Mouse (Mus musculus): ENCODE data around the gene Fbxl8.

GRCm38 (mm10) chr8:105309142-105309847, 44.8 kb downstream of the Fbxl8 start:
- no peak for TF ChIP-seq CTCF (IDR thresholded peaks at IDR 0.05; ENCODE audit: low read depth, low read length)
- TF ChIP-seq POLR2A (IDR thresholded peaks at IDR 0.05; ENCODE audit: borderline replicate concordance, low read depth, low read length): no peak
